Mouse (Mus musculus) megakaryocyte, embryonic 14.5 days (primary cell): ENCODE results near the gene Ntn1.

Source experiments
- FLI1 ChIP-seq: IDR thresholded peaks from 2 replicates; pipeline ENCODE4 v1.6.1; 2012; ENCODE audit warnings: low read length, inconsistent platforms, mixed read lengths
- GATA1 ChIP-seq: IDR thresholded peaks from 3 replicates; pipeline ENCODE4 v1.6.1; 2012; ENCODE audit warnings: mixed read lengths, low read length, inconsistent platforms, borderline replicate concordance

DNA sequence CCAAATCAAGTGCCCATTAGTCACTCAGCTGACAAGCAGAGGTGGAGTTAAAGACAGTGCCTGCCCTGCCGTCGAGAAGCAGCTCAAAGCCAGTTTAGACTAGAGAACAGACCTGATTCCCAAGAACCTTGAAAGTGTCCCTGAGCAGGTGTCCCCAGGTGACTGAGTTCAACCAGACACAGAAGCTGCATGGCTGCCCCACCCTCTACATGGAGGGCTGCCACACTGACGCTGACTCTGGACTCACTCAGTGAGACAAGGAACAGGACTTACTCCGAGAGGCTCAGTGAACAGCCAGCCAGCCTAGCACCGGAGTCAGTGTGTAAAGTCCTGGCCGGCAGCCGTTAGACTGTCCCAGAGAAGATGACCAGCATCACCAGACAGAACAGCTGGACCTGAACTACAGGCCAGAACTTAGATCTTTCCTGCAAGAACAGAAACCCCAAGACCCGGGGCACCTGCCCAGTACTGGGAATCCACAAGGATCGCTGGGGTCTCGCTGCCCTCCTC, 120.6 kb downstream of the Ntn1 start:
- no peak for TF ChIP-seq GATA1
- no peak for TF ChIP-seq FLI1
